Mouse (Mus musculus) brain, embryonic 14.5 days (tissue): Measurements from ENCODE around the gene Abcb6. TPM values are rescaled to one million over a fixed set of nuclear protein-coding genes. Genes with fewer than 3 reads are reported as not detected.

Source experiments
- DNase-seq: peaks from one replicate; pipeline ENCODE4 v3.0.0-alpha.2; 2011; ENCODE audit warnings: low read depth
- CTCF ChIP-seq: fragments of 200-500 bp; IDR thresholded peaks from 2 replicates; pipeline ENCODE4 v1.5.1; 2012; ENCODE audit warnings: inconsistent platforms, mild to moderate bottlenecking, moderate library complexity, borderline replicate concordance; ENCODE audit not compliant: insufficient read depth, insufficient read length; ENCODE audit errors: extremely low read depth
- POLR2A ChIP-seq: fragments of 200-500 bp; IDR thresholded peaks from 2 replicates; pipeline ENCODE4 v1.6.1; 2012; ENCODE audit warnings: mild to moderate bottlenecking, inconsistent platforms, borderline replicate concordance; ENCODE audit not compliant: poor library complexity, insufficient read depth, insufficient read length, severe bottlenecking; ENCODE audit errors: extremely low read depth
- polyA plus RNA-seq: library from polyadenylated mRNA; depleted of rRNA; stranded (reverse); fragments of >200 nt; gene quantifications from 2 replicates; pipeline ENCODE4 v1.2.3, GENCODE M21; 2012

Abcb6 gene
- polyA plus RNA-seq, 1 experiment, result 32.6 TPM

- no peak for TF ChIP-seq POLR2A
- no peak for DNase-seq
Measured at GRCm38 (mm10) chr1:75216797-75217585, 36.8 kb upstream of the Abcb6 start.

DNA sequence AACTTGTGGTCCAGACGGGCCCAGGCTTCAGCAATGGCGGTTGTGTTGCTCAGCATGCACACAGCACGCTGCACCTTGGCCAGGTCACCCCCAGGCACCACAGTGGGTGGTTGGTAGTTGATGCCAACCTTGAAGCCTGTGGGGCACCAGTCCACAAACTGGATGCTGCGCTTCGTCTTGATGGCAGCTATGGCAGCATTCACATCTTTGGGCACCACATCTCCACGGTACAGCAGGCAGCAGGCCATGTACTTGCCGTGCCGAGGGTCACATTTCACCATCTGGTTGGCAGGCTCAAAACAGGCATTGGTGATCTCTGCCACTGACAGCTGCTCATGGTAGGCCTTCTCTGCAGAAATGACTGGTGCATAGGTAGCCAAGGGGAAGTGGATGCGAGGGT, 35.6 kb upstream of the Abcb6 start:
- no peak for DNase-seq
- TF ChIP-seq CTCF (no peak), POLR2A (no peak)

- no peak for DNase-seq
- TF ChIP-seq POLR2A (no peak), CTCF (no peak)
Measured at GRCm38 (mm10) chr1:75214886-75215285, 34.7 kb upstream of the Abcb6 start.

DNA sequence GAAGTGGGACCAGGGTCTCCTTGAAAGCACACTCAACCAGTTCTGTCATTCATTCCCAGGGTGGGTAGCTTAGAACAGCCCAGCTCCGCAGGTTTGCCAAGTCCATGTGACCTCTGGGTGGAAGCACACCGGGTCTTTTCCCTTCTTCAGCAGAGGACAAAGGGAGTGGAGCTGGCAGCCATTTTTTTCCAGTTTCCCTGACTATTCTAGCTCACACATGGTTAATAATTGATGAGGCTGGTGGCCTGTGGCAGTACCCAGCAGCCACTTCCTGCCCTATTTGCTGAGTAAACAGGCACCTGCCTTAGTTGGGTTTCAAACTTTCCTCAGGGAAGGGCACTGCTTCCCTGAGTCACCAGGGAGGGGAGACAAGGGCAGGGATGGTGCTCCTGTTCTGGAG, 34.2 kb upstream of the Abcb6 start:
- no peak for DNase-seq
- TF ChIP-seq POLR2A, result no peak
- TF ChIP-seq CTCF, result no peak

DNA sequence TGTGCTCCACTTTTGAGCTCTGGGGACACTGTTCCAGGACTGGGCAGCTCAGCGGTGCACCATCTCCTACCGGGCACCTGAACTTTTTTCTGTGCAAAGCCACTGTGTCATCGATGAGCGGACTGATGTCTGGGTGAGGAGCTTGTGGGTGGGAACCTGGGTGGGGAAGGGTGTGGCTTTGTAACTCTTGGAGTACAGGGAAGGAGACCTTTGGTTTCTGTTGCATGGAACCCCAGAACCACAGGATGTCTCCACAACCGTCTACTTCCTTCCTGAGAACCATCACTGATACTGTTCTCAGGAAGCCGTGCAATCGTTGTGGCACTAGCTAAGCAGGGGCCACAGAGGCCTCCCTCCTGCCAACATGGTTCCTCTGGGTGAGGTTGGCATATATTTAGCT, 32.9 kb upstream of the Abcb6 start:
- TF ChIP-seq POLR2A, result no peak
- TF ChIP-seq CTCF, result no peak
- DNase-seq, result no peak

GRCm38 (mm10) chr1:75212542-75212941, 32.4 kb upstream of the Abcb6 start:
- no peak for TF ChIP-seq POLR2A
- TF ChIP-seq CTCF, result no peak
- DNase-seq, result no peak

- TF ChIP-seq CTCF (no peak), POLR2A (no peak)
- DNase-seq, result no peak
Measured at GRCm38 (mm10) chr1:75211141-75211708, 31.0 kb upstream of the Abcb6 start.

GRCm38 (mm10) chr1:75210136-75211087, 30.2 kb upstream of the Abcb6 start, which contains the start of the genes Glb1l and Stk16:
Gene Glb1l, minus strand, starts transcription at chr1:75210813.
Gene Stk16, plus strand, starts transcription at chr1:75210838.
- TF ChIP-seq CTCF, result no peak
- peak; percentile 64; the same call in 1 of the 2 replicates for TF ChIP-seq POLR2A
- peak; percentile 98 for DNase-seq

DNA sequence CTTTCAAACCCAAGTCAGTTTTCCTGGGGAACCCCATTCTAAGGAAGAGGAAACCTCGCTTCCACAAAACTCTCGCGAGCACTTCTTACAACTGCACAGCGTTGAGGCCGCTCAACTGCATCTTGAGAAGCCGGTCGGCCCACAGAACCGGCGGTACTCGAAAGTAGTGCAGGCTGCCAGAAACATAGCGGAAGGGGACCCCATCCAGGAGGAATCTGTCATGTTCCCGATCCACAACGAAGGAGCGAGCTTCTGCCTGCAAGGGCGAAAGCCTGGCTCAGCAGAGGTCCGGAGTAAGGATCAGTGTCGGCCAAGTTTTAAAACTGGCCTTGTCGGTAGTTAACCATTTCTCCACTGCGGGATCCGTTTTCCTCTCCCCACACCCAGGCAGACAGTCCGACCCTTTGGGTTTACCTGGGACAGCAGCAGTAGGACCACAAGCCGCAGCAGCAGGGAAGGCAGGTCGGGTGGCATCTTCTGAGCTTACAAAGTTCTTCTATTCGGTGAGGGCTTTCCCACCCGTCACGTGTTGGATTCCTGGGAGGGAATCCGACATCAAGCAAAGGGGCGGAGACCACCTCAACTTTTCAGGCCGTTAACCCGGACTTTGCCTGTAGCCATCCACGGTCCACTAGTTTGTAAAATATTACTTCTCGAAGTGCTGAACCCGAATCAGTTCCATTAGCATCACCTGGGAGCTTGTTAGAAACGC, 28.9 kb upstream of the Abcb6 start:
- DNase-seq, result peak; percentile 20
- TF ChIP-seq CTCF (no peak), POLR2A (no peak)

GRCm38 (mm10) chr1:75201236-75201635, 21.0 kb upstream of the Abcb6 start:
- no peak for TF ChIP-seq CTCF
- no peak for TF ChIP-seq POLR2A
- no peak for DNase-seq
